Mouse (Mus musculus) heart, adult 8-10 months (tissue): ENCODE data around the gene Tgfbr3. TPM values are rescaled to one million over a fixed set of nuclear protein-coding genes. Genes with fewer than 3 reads are reported as not detected.
"Not testable (repeated sequence)": the region's sequence is repeated elsewhere in the genome, so short reads cannot be mapped to it uniquely, and the experiment has no call there.

ENCODE experiments used
- DNase-seq: peaks from one replicate; pipeline ENCODE4 v3.0.0; 2022; ENCODE audit warnings: low spot score
- total RNA-seq, 4 experiments: library from RNA; stranded (reverse); gene quantifications; 2 replicates each; pipeline ENCODE4 v1.2.4; 2022

The Tgfbr3 gene
- total RNA-seq, 4 experiments from 2014 or later: 38.5 to 48.2 (median 44.6) TPM

GRCm38 (mm10) chr5:107282561-107283307 lies 6.7 kb downstream of the Tgfbr3 start:
- no peak for DNase-seq

GRCm38 (mm10) chr5:107279263-107279662 lies 10.2 kb downstream of the Tgfbr3 start:
- DNase-seq: no peak

- DNase-seq: no peak
Observed at GRCm38 (mm10) chr5:107276186-107276585, 13.2 kb downstream of the Tgfbr3 start.

GRCm38 (mm10) chr5:107272252-107273028 lies 17.0 kb downstream of the Tgfbr3 start:
- DNase-seq: no peak

- DNase-seq: no peak
Observed at GRCm38 (mm10) chr5:107269006-107269328, 20.5 kb downstream of the Tgfbr3 start.

- DNase-seq: no peak
Observed at GRCm38 (mm10) chr5:107268121-107269005, 21.1 kb downstream of the Tgfbr3 start.

- DNase-seq: no peak
Observed at GRCm38 (mm10) chr5:107266566-107266965, 22.9 kb downstream of the Tgfbr3 start.

- no peak for DNase-seq
Observed at GRCm38 (mm10) chr5:107264426-107265360, 24.7 kb downstream of the Tgfbr3 start.

- DNase-seq: no peak
Observed at GRCm38 (mm10) chr5:107263836-107264235, 25.6 kb downstream of the Tgfbr3 start.

- DNase-seq: no peak
Observed at GRCm38 (mm10) chr5:107261930-107262329, 27.5 kb downstream of the Tgfbr3 start.

GRCm38 (mm10) chr5:107260708-107261495 lies 28.5 kb downstream of the Tgfbr3 start:
- peak; percentile 52 for DNase-seq

- no peak for DNase-seq
Observed at GRCm38 (mm10) chr5:107259487-107260040, 29.9 kb downstream of the Tgfbr3 start.

- DNase-seq: no peak
Observed at GRCm38 (mm10) chr5:107253395-107253794, 36.0 kb downstream of the Tgfbr3 start.

- DNase-seq: no peak
Observed at GRCm38 (mm10) chr5:107252435-107252834, 37.0 kb downstream of the Tgfbr3 start.

GRCm38 (mm10) chr5:107251751-107252305 lies 37.6 kb downstream of the Tgfbr3 start:
- peak; percentile 32 for DNase-seq

- DNase-seq: no peak
Observed at GRCm38 (mm10) chr5:107250548-107251272, 38.7 kb downstream of the Tgfbr3 start.

- no peak for DNase-seq
Observed at GRCm38 (mm10) chr5:107248732-107249131, 40.7 kb downstream of the Tgfbr3 start.

GRCm38 (mm10) chr5:107248302-107248701 lies 41.1 kb downstream of the Tgfbr3 start:
- not testable (repeated sequence) for DNase-seq

- DNase-seq: no peak
Observed at GRCm38 (mm10) chr5:107247786-107248185, 41.6 kb downstream of the Tgfbr3 start.
